Comparison of ENCODE assay signal across 18 mouse cellular contexts in the genomic region with DNA sequence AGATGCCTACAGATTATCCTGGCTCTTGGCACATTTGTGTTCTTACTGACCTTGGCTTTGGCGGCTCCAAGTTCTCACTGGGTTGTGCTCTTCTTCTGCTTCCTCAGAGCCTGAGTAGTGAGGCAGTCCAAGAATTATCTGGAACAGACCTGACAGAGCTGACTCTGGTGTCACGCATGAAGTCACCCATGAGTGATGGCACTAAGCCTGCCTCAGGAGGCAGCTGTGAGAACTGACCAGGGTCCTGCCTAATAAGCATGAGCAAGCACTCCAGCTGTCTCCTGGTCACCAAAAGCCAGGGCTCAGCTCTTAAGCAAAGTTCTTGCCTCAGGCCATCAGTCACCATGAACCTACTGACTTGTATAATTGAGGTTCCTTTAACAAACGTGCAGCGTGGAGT.
DNase-seq lines count a peak whose midpoint lies in the region; ATAC-seq and TF ChIP-seq lines count a peak whose summit lies in the region.
"Had no signal": no experiment of that assay in that cellular context is flagged by ENCODE, and none has a peak within 500 bp of the region (broad histone marks: within the 10 kb centered on the region; RNA-seq: fewer than 3 reads in every experiment).

No protein-coding gene starts in this region.

- no peak overlapping the region for H3K27ac ChIP-seq in kidney, adult 2 months (ENCODE audit: insufficient read depth, low read depth, low read length)
- no peak overlapping the region for H3K27ac ChIP-seq in hindbrain, embryonic 11.5 days (ENCODE audit: low read depth, low read length)
- H3K27ac ChIP-seq: heart, embryonic 15.5 days; hindbrain, embryonic 15.5 days; layer of hippocampus, adult 2 months; limb, embryonic 13.5 days; liver, embryonic 13.5 days had no signal

- WGBS in kidney, adult 2 months: 56% methylated on average over 4 of the region's 4 CpGs
- WGBS in hindbrain, embryonic 11.5 days: 86% methylated on average over 4 of the region's 4 CpGs

- ATAC-seq in hindbrain, embryonic 11.5 days (ENCODE audit: low FRiP score): no peak
- ATAC-seq: CD4-positive, CD25-positive, alpha-beta regulatory T cell, adult 4 months had no signal

- no peaks in the 10 kb centered on the region for H3K4me1 ChIP-seq in kidney, adult 2 months (ENCODE audit: control insufficient read depth, insufficient read depth, low read length)
- H3K4me1 ChIP-seq in hindbrain, embryonic 11.5 days (replicated peaks; ENCODE audit: control insufficient read depth, insufficient read depth, low read length): no peaks in the 10 kb centered on the region; the same call in 1 of the 2 replicates
- H3K4me1 ChIP-seq: heart, embryonic 15.5 days; hindbrain, embryonic 15.5 days; liver, embryonic 13.5 days had no signal

- no peak for TF ChIP-seq POLR2A in kidney, adult 2 months (IDR thresholded peaks at IDR 0.05; ENCODE audit: low read depth, low read length)

- no peak overlapping the region for H3K4me3 ChIP-seq in kidney, adult 2 months (ENCODE audit: insufficient read depth, low read depth, low read length)
- no peak overlapping the region for H3K4me3 ChIP-seq in hindbrain, embryonic 11.5 days (ENCODE audit: low read depth, low read length)
- H3K4me3 ChIP-seq: heart, embryonic 15.5 days; hindbrain, embryonic 15.5 days; layer of hippocampus, adult 2 months; limb, embryonic 13.5 days; liver, embryonic 13.5 days had no signal

- H3K27me3 ChIP-seq in kidney, adult 2 months (replicated peaks; ENCODE audit: control insufficient read depth, insufficient read depth, low read length): no peaks in the 10 kb centered on the region
- no peaks in the 10 kb centered on the region for H3K27me3 ChIP-seq in hindbrain, embryonic 11.5 days (ENCODE audit: control insufficient read depth, insufficient read depth, low read length)
- H3K27me3 ChIP-seq: heart, embryonic 15.5 days; hindbrain, embryonic 15.5 days; liver, embryonic 13.5 days had no signal

- H3K9me3 ChIP-seq in hindbrain, embryonic 11.5 days (ENCODE audit: control insufficient read depth, low read length): no peaks in the 10 kb centered on the region
- H3K9me3 ChIP-seq: heart, embryonic 15.5 days; hindbrain, embryonic 15.5 days; limb, embryonic 13.5 days; liver, embryonic 13.5 days had no signal

- TF ChIP-seq CTCF in kidney, adult 2 months (conservative IDR thresholded peaks at IDR 0.05; ENCODE audit: insufficient read depth, insufficient read length, low read depth, low read length): no peak

- no peak overlapping the region for H3K4me2 ChIP-seq in hindbrain, embryonic 11.5 days (replicated peaks; ENCODE audit: low read depth, low read length)
- H3K4me2 ChIP-seq: heart, embryonic 15.5 days; hindbrain, embryonic 15.5 days; limb, embryonic 13.5 days; liver, embryonic 13.5 days had no signal

- DNase-seq in gastrocnemius, postnatal 14 days: peak; percentile 17
- no peak for DNase-seq in gastrocnemius, postnatal 25 days
- peak; percentile 50 for DNase-seq in kidney, adult 2 months
- DNase-seq in kidney, postnatal 10 days: peak; percentile 47
- DNase-seq in retina, embryonic 14.5 days (ENCODE audit: low spot score): peak; percentile 11
- no peak for DNase-seq in layer of hippocampus, adult 9-10 months (ENCODE audit: low spot score)
- DNase-seq in hindbrain, embryonic 11.5 days (ENCODE audit: low spot score): no peak
- DNase-seq in urinary bladder, adult 18-20 months (ENCODE audit: low spot score in 2 of 2): no peak
- DNase-seq: cerebellum, adult 11-12 months; heart, postnatal 4 days; liver, embryonic 13.5 days; lung, adult 2 months; midbrain, embryonic 14.5 days had no signal

- intact Hi-C loops in gastrocnemius, postnatal 14 days (cut with DNase I; ENCODE audit: low total_unique reads): no loop called here

- H3K9ac ChIP-seq in hindbrain, embryonic 11.5 days (ENCODE audit: low read depth, low read length): no peak overlapping the region
- H3K9ac ChIP-seq: heart, embryonic 15.5 days; hindbrain, embryonic 15.5 days; limb, embryonic 13.5 days; liver, embryonic 13.5 days had no signal

- no peaks in the 10 kb centered on the region for H3K36me3 ChIP-seq in kidney, adult 2 months (ENCODE audit: control insufficient read depth, insufficient read depth, low read length)
- H3K36me3 ChIP-seq in hindbrain, embryonic 11.5 days (ENCODE audit: control insufficient read depth, insufficient read depth, low read length): no peaks in the 10 kb centered on the region
- H3K36me3 ChIP-seq: heart, embryonic 15.5 days; hindbrain, embryonic 15.5 days; liver, embryonic 13.5 days had no signal

Comparison
In these comparisons a context has a peak if more than half of its experiments do, and no peak if none do; other contexts are left out.
1. DNase-seq: peak in gastrocnemius, postnatal 14 days (single experiment), kidney, adult 2 months (single experiment), kidney, postnatal 10 days (single experiment) and retina, embryonic 14.5 days (single experiment); none in gastrocnemius, postnatal 25 days (single experiment), layer of hippocampus, adult 9-10 months (single experiment), hindbrain, embryonic 11.5 days (single experiment) and urinary bladder, adult 18-20 months (0 of 2).